Mouse (Mus musculus): Measurements from ENCODE around the gene Rack1.

Rack1 gene

DNA sequence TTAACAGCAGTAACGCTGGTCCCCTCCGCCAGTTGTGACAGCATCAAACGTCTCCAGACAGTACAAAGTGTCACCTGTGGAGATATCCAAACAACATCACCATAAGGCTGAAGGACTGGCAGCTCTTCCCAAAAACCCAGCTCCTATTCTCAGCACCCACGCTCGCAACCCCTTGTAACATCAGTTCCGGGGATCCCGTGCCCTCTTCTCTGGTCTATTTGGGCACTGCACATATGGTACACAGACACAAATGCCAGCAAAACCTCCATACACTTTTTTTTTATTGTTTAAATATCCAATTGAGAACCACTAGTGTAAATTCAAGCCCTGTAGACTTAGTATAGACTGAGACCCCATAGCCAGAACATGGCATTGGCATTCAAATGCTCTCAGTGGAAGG, 4.9 kb upstream of the Rack1 start:
- no peak for DNase-seq (ENCODE audit: low spot score in 2 of 2)

DNA sequence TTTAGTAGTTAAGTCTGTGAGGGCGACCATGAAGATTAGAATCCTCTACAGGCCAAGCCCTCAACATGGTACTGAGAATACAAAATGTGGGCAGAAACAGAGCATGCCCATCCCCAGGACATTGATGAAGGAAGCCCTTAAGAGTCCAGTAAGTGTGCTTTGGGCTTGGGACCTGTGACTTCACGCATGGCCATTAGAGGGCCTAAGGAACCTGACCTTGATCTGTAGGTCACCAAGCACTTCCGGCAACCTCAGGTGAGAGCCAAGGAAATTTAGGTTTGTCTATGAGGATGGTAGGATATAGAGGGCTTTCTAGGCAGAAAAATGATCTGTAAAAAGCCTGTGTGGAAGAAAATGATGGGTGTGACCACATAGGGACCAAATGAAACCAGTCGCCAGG, 3.8 kb upstream of the Rack1 start:
- no peak for DNase-seq (ENCODE audit: low spot score in 2 of 2)

DNA sequence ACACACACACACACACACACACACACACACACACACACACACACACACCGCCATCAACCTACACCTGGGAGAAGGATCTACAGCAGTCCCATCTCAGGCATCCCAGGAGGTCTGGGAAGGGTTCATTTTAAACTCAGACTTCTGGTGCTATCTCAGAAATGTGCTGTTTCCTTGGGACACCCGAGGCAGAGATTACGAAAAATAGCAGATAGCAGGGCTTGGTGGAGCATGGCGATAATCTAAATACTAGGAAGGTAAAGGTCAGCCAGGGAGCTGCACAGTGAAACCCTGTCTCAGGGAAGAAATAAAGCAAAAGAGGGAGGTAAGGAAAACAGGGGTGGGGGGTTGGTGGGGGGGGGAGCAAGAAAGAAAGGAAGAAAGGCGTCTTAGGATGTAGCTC, 2.8 kb upstream of the Rack1 start:
- no peak for DNase-seq (ENCODE audit: low spot score in 2 of 2)

DNA sequence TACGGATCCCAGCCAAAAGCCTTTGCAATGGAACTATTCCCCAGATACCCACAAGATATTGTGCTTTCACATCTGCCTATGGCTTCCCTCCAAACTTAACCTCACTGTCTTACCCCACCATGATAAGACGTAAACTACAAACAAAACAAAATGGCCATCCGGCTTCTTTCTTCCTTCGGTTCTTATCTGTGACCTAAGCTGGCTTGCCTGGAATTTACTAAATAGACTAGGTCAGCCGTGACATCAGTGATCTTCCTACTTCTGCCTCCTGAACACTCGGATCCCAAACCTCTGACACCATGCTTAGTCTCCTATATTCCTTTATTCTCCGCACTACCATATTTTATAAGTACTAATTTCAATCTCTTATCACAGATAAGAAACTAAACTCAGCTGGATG, 1.8 kb upstream of the Rack1 start:
- no peak for DNase-seq (ENCODE audit: low spot score in 2 of 2)

DNA sequence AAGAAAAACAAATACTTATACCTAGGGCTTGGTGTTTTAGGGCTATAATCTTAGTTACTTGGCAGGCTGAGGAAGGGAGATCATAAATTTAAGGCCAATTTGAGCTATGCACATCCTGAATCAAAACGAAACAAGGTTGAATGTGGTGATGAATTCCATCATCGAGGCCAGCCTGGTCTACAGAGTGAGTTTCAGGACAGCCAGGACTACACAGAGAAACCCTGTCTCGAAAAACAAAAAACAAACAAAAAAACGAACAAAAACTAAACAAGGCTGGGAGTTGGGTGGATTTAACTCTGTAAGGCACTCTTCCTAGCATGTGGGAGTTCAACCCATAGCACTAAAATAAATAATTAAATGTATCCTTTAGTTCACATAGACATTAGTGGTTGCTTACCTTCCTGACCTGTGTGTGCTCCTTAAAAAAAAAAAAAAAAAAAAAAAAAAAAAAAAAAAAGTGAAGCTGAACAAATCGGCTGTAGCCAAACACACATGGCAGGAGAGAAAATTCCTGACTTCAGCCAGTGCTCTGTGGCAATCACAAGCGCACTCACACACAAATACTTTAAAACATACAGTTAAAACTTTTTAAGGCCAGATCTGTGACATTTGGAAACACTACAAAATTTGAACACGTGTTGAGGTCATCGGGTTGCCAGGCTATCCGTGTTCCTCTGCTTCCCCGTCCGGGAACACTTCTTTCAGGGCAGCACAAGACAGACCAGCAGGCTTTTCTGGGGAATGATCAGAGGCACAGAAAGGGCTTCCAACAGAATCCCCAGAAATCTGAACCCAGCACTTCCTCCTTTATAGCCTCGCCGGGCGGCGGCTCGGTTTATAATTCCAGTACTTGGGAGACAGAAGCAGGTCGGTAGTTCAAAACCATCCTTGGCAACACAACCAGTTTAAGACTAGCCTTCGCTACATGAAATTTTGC, 880 bp upstream of the Rack1 start:
- no peak for DNase-seq (ENCODE audit: low spot score in 2 of 2)

DNA sequence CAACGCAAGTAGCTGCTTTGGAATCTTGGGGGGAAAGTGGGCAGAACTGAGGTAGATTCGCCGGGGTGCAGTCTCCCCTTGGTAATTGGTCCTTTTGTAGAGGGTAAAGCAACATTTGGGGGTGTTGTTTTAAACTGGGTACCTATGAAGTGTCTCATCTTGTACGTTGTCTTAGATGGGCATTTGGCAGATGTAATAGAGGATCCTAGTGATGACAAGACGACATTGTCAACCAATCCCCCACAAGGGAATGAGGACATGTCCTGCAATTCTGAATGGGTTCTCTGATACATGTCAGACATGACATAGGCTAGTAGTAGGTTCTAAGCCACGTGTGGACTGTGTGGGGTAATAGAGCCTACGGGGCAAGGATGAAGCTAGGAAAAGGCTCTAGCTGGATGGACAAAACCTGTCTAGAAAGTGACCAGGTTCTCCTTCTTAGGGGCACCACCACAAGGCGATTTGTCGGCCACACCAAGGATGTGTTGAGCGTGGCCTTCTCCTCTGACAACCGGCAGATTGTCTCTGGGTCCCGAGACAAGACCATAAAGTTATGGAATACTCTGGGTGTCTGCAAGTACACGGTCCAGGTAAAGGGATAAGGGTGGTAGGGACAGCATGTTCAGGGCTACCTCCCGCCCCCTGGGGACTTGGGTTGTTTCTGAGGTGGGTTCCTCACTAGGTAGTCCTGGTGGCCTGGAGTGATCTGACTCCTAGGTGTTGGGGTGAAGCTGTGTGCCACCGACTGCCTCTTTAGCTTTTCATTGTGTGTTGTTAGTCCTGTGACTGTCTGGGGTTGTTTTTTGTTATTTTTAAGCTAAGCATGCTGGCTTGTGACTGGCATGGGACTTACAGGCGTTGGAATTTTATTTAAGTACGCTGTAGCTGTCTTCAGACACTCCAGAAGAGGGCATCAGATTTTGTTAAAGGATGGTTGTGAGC, 2.0 kb downstream of the Rack1 start:
- DNase-seq (ENCODE audit: low spot score in 2 of 2): no peak

DNA sequence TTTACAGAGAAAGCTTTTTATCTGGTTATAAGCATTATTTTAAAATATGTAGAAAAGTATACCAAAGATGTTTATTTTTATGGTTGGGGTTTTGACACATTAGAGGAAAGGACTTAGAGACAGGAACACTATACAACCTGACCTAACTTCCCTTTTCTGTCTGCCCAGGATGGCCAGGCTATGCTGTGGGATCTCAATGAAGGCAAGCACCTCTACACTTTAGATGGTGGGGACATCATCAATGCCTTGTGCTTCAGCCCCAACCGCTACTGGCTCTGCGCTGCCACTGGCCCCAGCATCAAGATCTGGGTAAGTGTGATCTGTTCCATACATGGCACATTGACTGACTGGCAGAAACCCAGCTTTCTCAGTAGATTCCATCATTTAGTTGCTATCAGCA, 3.9 kb downstream of the Rack1 start:
- no peak for DNase-seq (ENCODE audit: low spot score in 2 of 2)

DNA sequence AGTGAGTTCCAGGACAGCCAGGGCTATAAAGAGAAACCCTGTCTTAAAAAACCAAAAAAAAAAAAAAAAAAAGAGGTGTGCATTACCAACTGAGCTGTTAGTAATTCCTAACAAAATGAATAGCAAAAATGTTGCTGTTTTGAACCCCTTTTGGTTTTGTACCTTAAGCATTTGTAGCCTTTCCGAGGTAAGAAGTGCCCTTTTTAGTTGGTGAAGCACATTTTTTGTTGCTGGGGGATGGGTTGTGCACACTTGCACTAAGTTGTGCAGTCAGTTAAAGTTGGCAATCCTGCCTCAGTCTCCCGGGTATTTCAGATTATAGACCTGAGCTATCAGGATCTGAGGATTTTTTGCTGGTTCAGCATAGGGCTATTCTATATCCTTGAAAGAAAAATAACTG, 4.8 kb downstream of the Rack1 start:
- no peak for DNase-seq (ENCODE audit: low spot score in 2 of 2)

DNA sequence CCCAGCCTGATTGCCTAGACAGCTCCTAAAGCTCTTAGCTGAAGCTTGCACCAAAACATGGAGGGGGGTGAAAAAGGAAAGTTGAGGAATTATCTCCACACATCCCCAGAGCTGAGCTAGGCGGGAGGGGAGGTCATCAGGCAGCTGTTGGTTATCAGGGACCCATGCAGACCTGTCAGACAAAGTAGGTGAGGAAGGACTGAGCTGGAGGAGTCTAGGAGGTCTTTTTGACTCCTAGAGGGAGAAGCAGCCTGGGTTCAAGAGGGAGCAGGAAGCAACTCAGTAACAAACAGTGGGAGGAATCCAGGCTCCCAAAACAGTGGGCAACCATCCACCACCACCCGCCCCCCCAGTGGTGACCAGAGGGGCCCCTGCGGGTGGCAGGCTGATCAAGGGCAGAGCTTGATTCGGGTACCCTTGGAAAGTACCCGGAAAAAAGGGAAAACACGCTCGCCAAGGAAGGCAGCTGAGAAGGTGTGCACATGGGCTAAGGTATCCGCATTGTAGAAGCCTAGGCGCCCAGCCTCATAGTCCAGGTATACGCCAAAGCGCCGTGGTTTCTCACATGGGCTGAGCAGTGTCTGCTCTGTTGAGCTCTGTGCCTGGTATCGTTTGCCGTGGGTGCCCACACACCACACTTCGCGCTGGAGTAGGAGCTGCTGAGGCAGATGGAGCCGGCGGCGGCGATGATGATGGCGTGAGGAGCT, 6.9 kb downstream of the Rack1 start:
- no peak for DNase-seq (ENCODE audit: low spot score in 2 of 2)

DNA sequence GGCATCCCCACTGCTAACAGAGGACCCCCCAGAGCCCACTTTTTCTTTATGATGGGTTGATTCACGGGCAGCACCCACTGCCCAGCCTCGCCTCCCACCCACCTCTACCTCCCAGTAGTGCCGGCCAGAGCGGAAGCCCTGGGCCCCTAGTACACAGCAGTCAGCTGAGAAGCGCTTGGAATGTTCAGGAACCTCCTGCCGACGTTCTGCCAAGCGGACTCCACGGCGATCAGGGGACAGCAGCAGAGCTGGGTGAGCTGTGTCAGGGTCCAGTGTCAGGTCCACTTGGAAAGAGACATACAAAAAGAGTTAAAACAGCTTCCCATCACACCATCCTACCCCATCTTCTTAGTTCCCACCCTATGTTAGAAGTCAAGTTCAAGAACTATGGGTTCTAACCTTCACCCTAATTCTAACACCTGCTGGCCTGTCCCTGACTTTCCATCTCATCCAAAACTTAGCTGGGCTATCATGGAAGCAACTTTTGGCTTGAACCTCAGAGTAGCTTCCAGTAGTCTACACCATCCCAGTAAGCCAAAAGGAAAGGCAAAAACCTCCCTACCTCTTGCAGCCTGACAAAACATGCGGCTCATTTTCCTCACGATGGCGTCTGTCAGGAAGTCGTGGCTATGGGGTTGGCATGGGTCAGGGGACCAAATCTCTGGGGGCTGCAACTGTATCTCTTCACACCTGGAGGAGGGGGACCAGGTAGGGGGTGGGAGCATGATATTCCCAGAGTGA, 7.6 kb downstream of the Rack1 start:
- no peak for DNase-seq (ENCODE audit: low spot score in 2 of 2)

DNA sequence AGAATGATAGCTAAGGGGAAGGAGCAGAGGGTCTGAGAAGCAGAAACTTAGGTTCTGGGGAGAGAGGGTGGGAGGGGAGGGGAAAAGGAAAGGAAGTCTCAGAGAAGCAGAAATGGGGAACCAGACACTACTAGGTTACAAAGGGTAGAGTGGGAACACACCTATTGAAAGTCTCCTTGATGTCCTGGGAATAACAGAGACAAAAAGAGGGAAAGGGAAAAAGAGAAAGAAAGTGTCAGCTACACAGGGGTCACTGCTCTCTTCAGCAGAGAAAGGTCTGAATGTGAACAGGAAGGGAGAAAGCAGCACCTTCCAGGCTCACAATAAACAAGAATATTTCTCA, 8.1 kb downstream of the Rack1 start:
- no peak for DNase-seq (ENCODE audit: low spot score in 2 of 2)

DNA sequence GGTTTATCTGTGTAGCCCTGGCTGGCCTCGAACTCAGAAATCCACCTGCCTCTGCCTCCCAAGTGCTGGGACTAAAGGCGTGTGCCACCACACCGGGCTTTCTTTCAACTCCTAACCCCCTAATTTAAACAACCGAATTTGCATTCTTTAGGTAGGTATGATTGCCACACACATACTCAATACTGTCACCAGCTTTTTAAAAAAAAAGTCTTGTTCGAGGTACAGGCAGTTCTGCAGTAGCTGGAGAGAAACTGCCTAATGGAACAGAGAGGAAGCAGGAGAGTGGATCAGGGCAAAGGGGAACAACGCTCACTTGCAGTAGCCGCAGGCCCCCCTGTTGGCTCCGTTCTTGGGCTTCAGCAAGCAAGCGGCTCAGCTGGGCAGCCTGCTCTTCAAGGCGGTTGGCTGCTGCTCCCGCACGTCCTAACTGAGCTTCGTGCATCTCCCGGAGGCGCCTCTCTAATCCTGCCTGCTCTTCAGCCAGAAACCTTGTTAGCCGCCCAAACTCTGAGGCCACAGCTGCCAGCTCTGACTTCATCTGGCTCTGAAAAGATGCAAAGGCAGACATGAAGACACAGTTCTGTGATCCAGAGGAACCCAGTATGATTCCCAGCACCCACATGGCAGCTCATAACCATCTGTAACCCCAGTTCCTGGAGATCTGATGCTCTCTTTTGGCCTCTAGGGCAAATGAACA, 8.8 kb downstream of the Rack1 start:
- DNase-seq (ENCODE audit: low spot score in 2 of 2): no peak

DNA sequence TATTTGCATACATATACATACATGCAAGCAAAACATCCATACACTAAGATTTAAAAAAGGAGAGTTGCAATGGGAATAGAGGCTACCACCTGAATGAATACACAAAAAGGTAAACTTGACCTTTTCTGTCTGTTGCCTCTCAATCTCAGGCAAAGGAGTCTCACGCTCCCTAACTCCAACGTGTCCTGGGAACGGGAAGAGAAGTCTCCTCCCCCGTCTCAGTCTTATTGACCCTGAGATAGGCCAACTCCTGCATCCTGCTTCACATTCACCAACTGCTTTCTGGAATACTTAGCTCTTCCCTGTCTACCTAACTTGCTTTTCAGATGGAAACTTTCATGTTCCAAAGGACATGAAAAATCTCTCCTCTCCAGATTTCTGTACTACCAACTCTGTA, 9.3 kb downstream of the Rack1 start:
- no peak for DNase-seq (ENCODE audit: low spot score in 2 of 2)

DNA sequence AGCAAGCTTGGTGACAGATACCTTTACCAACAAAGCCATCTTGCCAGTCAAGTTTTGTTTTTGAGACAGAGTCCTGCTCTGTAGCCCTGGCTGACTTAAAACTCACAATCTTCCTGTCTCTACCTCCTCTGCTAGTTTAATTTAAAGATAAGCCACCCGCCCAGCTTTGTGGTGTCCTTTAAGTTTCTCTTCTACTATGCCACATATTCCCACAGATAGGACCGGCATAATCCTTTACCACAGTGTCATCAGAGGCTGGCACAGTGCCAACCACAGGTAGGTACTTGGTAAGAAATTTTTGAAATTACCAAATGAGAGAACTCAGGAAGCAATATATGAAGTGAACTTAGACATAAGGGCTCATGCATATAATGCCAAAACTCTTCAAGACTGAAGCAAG, 10.0 kb downstream of the Rack1 start:
- no peak for DNase-seq (ENCODE audit: low spot score in 2 of 2)

DNA sequence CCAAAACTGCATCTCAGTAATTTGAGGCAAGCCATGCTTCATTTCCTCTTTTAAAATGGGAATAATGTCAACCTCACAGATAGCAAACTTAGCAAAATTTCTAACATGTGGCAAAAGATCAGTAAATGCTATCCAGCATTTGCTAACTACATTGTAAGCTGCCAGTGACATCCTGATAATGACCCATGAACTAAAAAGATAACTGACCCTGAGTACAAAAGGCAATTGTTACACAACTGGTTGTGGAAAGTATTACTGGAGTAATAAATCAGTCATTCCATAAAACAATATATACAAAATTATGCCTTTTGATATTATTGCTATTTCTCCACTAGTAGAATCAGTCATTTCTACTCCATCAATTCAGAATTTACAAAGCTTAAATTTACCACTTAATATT, 13.7 kb downstream of the Rack1 start:
- DNase-seq (ENCODE audit: low spot score in 2 of 2): no peak

DNA sequence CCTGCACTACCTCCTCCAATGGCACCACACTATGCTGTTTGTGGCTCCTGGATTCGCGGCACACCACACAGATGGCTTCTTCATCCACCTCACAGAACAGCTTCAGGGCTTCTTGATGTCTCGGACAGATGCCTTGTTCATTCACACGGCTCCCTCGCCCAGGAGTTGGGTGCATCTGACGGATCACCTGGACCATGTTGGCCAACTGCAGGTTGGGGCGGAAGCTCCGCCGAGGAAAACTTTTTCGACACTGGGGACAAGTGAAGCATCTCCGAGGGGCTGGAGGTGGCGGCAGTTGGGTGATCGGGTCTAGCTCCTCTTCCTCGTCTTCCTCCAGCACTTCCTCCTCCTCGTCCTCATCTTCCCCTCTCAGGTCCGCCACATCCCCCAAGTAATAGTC, 15.7 kb downstream of the Rack1 start:
- peak in 1 of 2 experiments; percentile 18 for DNase-seq (ENCODE audit: low spot score in 2 of 2)

DNA sequence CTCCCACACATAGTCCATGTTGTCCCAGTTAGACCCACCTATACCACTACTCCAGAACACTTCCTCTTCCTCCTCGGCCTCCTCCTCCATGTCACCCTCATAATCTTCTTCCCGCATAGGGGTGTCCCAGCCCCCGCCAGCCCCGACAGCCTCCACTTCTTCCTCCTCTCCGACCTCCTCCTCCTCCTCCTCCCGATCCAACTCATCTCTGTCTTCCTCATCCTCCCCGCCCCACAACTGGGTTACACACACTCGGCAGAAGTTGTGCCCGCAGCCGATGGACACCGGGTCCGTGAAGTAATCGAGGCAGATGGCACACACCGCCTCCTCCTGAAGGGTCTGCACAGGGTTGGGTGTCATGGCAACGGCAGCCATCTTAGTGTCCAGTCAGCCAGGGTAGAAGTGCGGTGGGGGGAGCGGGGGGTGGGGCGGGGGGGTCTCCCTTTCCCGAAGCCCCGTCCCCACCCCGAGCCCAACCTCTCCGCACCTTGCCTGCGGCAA, 16.2 kb downstream of the Rack1 start:
- peak in 1 of 2 experiments; percentile 67 for DNase-seq (ENCODE audit: low spot score in 2 of 2)

DNA sequence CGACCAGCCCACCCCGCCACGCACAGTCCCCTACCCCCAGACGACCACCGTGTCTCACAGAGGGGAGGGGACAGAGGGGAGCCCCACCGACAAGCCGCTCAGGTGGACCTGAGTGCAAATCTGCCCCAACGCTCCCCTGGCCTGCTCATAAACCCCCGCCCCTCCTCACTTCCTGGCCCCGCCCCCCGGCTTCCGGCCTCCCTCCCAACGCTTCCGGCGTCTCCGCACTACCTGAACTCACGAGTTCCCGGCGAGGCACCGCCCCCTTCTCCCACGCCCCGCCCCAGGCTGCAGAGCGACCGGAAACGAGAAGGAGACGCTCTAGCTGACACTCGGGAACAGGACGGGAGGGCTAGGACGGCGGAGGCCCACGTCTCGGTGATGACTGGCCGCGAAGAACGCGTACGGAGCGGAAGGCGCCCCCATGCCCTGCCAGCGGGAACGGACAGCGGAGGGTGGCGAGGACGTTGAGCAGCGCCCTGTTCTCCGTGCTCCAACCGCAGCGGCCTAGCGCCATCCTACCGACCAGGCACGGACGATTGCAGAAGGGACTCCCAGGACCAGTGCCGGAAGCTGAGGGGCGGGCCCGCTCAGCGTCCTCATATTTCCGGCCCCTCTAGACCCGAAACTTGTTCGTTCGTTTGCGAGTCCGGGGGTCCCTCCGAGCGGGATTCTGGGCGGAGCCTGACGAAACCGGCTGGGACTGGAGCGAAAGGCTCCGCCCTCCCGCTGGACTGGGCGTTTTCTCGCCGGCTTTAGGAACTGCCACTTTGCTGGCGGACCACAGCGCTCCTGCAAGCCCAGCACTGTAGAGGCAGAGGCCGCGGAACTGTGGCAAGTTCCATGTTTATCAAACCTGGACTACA, 16.9 kb downstream of the Rack1 start, which contains the start of gene Trim41:
Gene Trim41 (minus strand): TSS at position 554 of the 866 bp plus-strand sequence.
- peak; percentile 100 for DNase-seq (ENCODE audit: low spot score in 2 of 2)

DNA sequence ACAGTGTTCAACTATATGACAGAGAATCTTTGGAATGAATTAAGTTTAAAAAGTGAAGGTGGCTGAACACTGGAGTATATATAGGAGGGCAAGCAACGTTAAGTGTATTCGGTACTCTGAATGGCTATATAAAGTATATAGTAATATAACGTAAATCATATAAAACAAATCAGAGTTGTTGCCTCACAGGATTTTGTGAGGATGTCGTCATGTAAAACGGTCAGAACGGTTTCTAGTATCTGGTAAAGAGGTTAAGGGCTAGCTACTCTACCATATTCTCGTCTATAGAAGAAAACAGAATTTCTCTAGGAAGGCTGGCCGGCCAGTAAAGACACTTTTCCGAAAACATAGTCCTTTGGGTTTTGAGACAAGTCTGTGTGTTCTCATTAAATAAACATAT, 17.7 kb downstream of the Rack1 start:
- no peak for DNase-seq (ENCODE audit: low spot score in 2 of 2)

DNA sequence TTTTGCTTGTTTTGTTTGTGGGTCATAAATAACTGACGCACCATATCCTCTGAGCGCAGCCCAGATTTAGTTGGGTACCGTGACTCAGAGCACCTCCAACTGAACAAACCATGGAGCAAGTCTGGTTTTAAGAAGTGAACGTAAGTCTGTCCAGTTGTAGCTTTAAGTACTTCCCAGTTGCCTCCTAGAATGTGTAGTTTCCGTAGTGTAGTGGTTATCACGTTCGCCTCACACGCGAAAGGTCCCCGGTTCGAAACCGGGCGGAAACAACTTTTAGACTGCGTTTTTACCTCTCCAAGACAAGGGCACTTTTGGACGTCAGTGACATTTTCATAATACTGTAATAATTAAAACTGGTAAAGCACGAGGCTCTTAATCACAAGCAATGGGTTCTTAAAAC, 18.2 kb downstream of the Rack1 start:
- peak; percentile 69 to 86 for DNase-seq (ENCODE audit: low spot score in 2 of 2)

Measured in thymus, postnatal 10 days (tissue).